ENCODE assay signal across 9 mouse cellular contexts in the genomic region with DNA sequence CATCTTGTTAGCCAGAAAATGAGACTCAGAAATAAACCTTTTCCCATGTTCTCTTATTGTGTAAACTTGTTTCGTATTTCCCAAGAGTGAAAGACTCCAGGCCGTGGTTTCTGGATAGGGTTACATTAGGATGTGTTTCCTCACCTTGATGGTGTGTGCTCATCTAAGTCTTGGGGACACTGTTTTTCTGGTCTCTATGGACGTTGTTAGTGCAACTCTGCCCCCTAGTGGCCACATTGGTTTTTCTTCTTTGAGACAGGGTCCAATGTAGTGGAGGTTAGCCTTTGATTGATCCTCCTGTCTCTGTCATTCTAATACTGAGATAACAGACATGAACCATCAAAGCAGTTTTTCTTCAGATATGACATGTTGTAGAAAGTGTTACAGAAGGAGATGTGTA. TPM values are rescaled to one million over a fixed set of nuclear protein-coding genes. Genes with fewer than 3 reads are reported as not detected.
A peak's percentile ranks its signal among the peaks of the same experiment; 100 is the strongest.
DNase-seq lines count a peak whose midpoint lies in the region; ATAC-seq and TF ChIP-seq lines count a peak whose summit lies in the region.
"Had no signal": no experiment of that assay in that cellular context is flagged by ENCODE, and none has a peak within 500 bp of the region (broad histone marks: within the 10 kb centered on the region; RNA-seq: fewer than 3 reads in every experiment).

No protein-coding gene starts in this region.

- H3K4me1 ChIP-seq in hindbrain, embryonic 11.5 days (replicated peaks; ENCODE audit: control insufficient read depth, insufficient read depth, low read length): no peaks in the 10 kb centered on the region
- H3K4me1 ChIP-seq in hindbrain, embryonic 12.5 days: no peaks in the 10 kb centered on the region
- H3K4me1 ChIP-seq in cortical plate, adult 2 months (ENCODE audit: control insufficient read depth, insufficient read depth, low read length): no peaks in the 10 kb centered on the region; the same call in 1 of the 2 replicates

- 0 out of 2 replicates have a peak, but pooled peaks have one; percentile 54 for ATAC-seq in hindbrain, embryonic 11.5 days (ENCODE audit: low FRiP score)
- ATAC-seq in hindbrain, embryonic 12.5 days (ENCODE audit: low FRiP score): no peak

- H3K27ac ChIP-seq in hindbrain, embryonic 11.5 days (ENCODE audit: low read depth, low read length): no peak overlapping the region
- no peak overlapping the region for H3K27ac ChIP-seq in hindbrain, embryonic 12.5 days
- no peak overlapping the region for H3K27ac ChIP-seq in cortical plate, adult 2 months (ENCODE audit: insufficient read depth, low read length)
- H3K27ac ChIP-seq: limb, embryonic 15.5 days had no signal

- WGBS in hindbrain, embryonic 11.5 days: 40% methylated on average over 3 of the region's 3 CpGs
- 44% methylated on average over 3 of the region's 3 CpGs for WGBS in hindbrain, embryonic 12.5 days

- TF ChIP-seq POLR2A in cortical plate, adult 2 months (IDR thresholded peaks at IDR 0.05; ENCODE audit: extremely low read depth, insufficient read depth, low read length): no peak

- H3K9ac ChIP-seq in hindbrain, embryonic 11.5 days (ENCODE audit: low read depth, low read length): no peak overlapping the region
- no peak overlapping the region for H3K9ac ChIP-seq in hindbrain, embryonic 12.5 days
- H3K9ac ChIP-seq: limb, embryonic 15.5 days had no signal

- peak; percentile 84 for DNase-seq in hindbrain, embryonic 11.5 days (ENCODE audit: low spot score)
- peak; percentile 75 for DNase-seq in R1 (ENCODE audit: low read depth, low spot score)
- peak; percentile 70 to 84 for DNase-seq in heart, postnatal 14 days
- DNase-seq in layer of hippocampus, postnatal 25 days (ENCODE audit: extremely low spot score in 1 of 2, low spot score in 1 of 2): peak; percentile 49 to 90
- DNase-seq in mesoderm, embryonic 11.5 days (ENCODE audit: low read depth, low spot score): peak; percentile 57
- DNase-seq in telencephalon, adult 2 months (ENCODE audit: low read depth, low spot score): peak; percentile 39

- H3K4me3 ChIP-seq in hindbrain, embryonic 11.5 days (ENCODE audit: low read depth, low read length): no peak overlapping the region
- no peak overlapping the region for H3K4me3 ChIP-seq in hindbrain, embryonic 12.5 days
- H3K4me3 ChIP-seq in cortical plate, adult 2 months (ENCODE audit: insufficient read depth, low read length): no peak overlapping the region
- H3K4me3 ChIP-seq: limb, embryonic 15.5 days had no signal

- H3K27me3 ChIP-seq in hindbrain, embryonic 11.5 days (ENCODE audit: control insufficient read depth, insufficient read depth, low read length): no peaks in the 10 kb centered on the region
- no peaks in the 10 kb centered on the region for H3K27me3 ChIP-seq in hindbrain, embryonic 12.5 days
- H3K27me3 ChIP-seq: limb, embryonic 15.5 days had no signal

- no peaks in the 10 kb centered on the region for H3K9me3 ChIP-seq in hindbrain, embryonic 11.5 days (ENCODE audit: control insufficient read depth, low read length)
- no peaks in the 10 kb centered on the region for H3K9me3 ChIP-seq in hindbrain, embryonic 12.5 days (replicated peaks)
- H3K9me3 ChIP-seq: limb, embryonic 15.5 days had no signal

- intact Hi-C loops in heart, postnatal 14 days (cut with DNase I): loop anchor here (1.0 to 2.0 kb wide), 3 partner anchors 151 to 314 kb away; no protein-coding TSS in a partner anchor

- H3K4me2 ChIP-seq in hindbrain, embryonic 11.5 days (replicated peaks; ENCODE audit: low read depth, low read length): no peak overlapping the region
- H3K4me2 ChIP-seq in hindbrain, embryonic 12.5 days (replicated peaks): no peak overlapping the region
- H3K4me2 ChIP-seq: limb, embryonic 15.5 days had no signal

- no peaks in the 10 kb centered on the region for H3K36me3 ChIP-seq in hindbrain, embryonic 11.5 days (ENCODE audit: control insufficient read depth, insufficient read depth, low read length)
- H3K36me3 ChIP-seq in hindbrain, embryonic 12.5 days: no peaks in the 10 kb centered on the region
- H3K36me3 ChIP-seq: limb, embryonic 15.5 days had no signal

- peak; percentile 59 for TF ChIP-seq CTCF in cortical plate, adult 2 months (IDR thresholded peaks at IDR 0.05; ENCODE audit: extremely low read depth, insufficient read depth, low read length)

RNA-seq across cellular contexts. Expression of a gene that starts 38.0 kb away (rescaled TPM):
- polyA plus RNA-seq in hindbrain, embryonic 11.5 days (2014; fragmentation: Nextera tagmentation; extraction: Ambion mirVana): 6.9 and 8.8 TPM in 2 replicates
- polyA plus RNA-seq in hindbrain, embryonic 12.5 days (2016; fragmentation: Nextera tagmentation; extraction: Ambion mirVana): 19.4 and 22.2 TPM in 2 replicates
- polyA plus RNA-seq in cortical plate, adult 2 months (2012; rRNA removed): 1.7 TPM in 2 replicates
- total RNA-seq in heart, postnatal 14 days (2021): 100 to 1,000 TPM; 102 to 124 TPM
- total RNA-seq in layer of hippocampus, postnatal 25 days (2021): 1 to 10 TPM; 2.4 to 2.5 TPM
